Mouse (Mus musculus) neural tube, embryonic 10.5 days (tissue): Measurements from ENCODE around the gene Arhgef10l.
A peak's percentile ranks its signal among the peaks of the same experiment; 100 is the strongest.

ENCODE experiments used
- DNase-seq: peaks from one replicate; pipeline ENCODE4 v3.0.0-alpha.2; 2017; ENCODE audit warnings: low spot score; ENCODE audit errors: extremely low spot score

The Arhgef10l gene

DNA sequence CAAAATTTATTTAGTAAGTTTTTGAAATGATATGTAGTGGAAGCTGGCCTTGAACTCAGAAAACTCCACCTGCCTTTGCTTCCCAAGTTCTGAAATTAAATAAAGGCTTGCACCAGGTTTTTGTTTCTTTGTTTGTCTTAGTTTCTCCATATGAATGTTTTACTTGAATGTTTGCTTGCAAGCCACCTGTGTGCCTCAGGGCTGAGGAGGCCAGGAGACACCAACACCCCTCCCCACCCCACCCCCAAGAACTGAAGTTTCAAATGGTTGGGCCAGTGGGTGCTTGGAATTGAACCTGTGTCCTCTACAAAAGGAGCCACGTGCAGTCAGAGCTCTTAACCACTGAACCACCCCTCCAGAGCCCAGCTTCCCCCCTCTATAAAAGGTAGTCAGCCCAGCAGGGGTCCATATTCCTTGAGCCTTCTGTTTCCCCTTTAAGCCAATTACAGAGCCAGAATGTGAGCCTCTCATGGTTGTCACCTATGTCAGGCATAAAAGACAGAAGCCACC is 28.8 kb upstream of the Arhgef10l start:
- DNase-seq, result no peak

- DNase-seq, result no peak
Observed at GRCm38 (mm10) chr4:140693513-140693912, 27.7 kb upstream of the Arhgef10l start.

DNA sequence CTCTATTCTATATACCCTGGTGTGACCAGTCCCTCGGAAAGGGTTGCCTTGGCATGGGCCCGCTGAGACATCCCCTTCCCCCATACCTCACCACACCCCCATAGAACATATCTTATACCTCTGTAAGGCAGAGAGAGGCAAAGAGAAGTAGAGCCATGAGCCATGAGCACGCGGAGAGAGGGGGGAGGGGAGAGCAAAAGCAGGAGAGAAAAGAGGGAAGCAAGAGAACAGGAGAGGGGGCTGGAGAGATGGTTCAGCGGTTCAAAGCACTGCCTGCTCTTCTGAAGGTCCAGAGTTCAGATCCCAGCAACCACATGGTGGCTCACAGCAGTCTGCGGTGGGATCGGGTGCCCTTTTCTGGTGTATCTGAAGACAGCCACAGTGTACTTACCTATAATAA is 25.7 kb upstream of the Arhgef10l start:
- no peak for DNase-seq

GRCm38 (mm10) chr4:140689873-140690655 is 24.3 kb upstream of the Arhgef10l start:
- no peak for DNase-seq

DNA sequence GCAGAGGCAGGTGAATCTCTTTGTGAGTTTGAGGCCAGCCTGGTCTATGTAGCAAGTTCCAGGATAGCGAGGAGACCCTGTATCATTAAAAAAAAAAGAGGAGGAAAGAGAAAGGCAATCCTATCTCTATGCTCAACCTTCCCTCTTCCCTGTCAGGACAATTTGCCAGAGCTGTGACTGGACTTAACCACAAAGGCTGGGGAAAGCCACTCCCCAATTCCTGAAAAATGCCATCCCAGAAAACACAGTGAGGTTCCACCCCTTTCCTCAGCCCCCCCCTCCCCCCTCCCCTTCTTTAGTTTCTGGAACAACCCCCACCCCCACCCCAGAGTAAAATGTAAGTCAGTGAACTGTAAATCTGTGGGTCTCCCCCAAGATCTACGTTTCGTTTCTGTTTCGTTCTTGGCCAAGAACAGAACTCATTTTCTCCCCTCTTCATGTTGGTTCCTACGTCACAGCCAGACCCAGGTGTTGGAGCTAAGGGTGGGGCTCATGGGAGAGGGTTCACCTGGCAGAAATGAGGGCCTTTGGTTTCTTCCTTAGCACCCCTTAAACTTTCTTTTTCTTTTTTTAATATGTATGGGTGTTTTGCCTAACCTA is 23.1 kb upstream of the Arhgef10l start:
- DNase-seq, result no peak

DNA sequence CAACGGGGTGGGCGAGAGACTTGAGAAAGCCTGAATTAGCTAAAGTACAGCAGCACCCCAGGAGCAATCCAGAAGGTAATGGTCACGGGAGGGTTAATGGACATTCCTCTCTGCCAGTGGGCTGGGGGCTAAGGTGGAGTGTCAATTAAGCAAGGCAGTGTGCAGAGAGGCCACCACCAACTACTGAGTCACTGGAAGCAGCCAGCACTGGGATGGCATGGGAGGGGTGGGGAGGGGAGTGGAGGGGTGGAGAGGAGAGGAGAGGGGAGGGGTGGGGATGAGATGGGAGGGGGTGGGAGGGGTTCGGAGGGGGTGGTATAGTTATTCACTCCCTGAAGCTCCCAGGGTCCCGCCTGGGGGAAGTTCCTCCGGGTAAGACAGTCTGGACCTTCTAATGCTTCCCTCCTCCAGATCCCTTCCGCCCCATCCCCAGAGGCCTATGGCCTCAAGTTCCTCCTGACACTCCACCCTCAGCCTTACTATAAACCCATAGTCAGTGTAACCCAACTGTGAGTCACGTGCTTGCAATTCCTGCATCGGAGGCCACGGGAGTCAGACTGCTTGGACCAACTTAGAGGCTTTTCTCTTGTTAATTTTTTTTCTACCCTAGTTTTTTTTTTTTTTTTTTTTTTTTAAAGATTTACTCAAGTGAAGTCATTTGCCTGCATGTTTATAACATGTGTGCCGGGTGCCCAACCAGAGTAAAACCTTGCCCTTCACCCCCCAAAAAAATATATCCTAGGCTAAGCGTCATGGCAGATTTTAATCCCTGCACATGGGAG is 22.4 kb upstream of the Arhgef10l start:
- no peak for DNase-seq

DNA sequence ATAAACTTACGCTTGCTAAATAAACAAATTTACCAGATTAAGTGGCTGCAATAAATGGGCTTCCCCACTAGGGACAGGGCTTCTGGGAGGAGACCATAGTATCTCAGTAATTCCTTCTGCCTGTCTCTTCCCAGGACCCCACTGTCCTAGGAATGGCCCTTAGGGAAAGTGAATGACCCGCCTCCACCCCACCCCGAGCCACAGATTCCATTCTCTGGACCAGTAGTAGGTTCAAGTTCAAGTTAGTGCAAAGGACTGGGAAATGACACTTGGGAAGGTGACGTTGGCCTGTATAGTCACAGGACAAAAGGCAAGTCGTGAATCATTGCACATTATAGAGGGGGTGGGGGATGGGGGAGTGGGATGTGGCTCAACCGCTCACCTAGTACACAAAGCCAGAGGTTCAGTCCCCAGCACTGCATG is 19.1 kb upstream of the Arhgef10l start:
- no peak for DNase-seq

GRCm38 (mm10) chr4:140684141-140684871 is 18.5 kb upstream of the Arhgef10l start:
- DNase-seq, result peak; percentile 79

GRCm38 (mm10) chr4:140683608-140684007 is 17.8 kb upstream of the Arhgef10l start:
- DNase-seq, result no peak

- no peak for DNase-seq
Observed at GRCm38 (mm10) chr4:140680731-140681397, 15.1 kb upstream of the Arhgef10l start.

DNA sequence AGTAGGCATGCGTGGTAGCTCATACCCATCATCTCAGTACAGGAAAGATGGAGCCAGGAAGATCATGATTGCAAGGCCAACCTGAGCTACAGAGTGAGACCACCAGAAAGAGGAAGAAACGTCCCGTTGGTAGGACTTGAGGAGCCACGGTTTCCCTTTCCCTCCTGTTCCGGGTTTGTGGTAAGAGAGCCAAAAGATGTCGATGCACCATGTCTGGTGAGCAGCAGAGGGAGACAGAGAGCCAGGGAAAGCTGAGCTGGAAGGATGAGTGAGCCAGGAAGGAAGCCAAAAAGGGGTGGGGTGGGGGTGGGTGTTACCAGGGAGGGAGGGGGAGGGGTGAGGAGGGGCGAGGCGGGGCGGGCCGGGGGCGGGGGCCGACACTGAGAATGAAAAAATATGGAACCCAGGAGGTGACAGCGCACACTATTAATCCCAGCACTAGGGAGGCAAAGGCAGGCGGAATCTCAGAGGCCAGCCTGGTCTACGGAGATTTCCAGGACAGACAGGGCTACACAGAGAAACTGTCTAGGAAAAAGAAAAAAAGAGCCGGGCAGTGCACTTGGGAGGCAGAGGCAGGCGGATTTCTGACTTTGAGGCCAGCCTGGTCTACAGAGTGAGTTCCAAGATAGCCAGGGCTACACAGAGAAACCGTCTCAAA is 14.0 kb upstream of the Arhgef10l start:
- peak; percentile 77 for DNase-seq

DNA sequence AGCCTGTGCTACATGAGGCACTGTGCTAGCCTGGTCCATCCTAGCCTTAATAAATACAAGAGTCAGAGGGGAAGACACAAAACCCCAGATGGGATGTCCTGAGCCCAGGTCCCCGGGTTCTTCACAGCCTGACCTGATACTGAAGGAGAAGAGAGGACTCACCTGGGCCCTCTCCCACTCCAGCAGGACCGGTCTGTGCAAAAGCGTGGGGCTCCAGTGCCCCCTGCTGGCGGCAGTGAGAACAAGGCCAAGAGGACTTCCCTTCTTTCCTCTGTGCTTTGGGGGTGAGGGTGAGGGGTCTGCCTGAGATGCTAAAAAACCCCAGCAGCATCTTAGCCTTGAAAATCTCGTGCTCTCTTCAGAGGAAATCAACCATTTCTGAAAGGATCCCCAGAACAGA is 13.2 kb upstream of the Arhgef10l start:
- DNase-seq, result peak; percentile 63

DNA sequence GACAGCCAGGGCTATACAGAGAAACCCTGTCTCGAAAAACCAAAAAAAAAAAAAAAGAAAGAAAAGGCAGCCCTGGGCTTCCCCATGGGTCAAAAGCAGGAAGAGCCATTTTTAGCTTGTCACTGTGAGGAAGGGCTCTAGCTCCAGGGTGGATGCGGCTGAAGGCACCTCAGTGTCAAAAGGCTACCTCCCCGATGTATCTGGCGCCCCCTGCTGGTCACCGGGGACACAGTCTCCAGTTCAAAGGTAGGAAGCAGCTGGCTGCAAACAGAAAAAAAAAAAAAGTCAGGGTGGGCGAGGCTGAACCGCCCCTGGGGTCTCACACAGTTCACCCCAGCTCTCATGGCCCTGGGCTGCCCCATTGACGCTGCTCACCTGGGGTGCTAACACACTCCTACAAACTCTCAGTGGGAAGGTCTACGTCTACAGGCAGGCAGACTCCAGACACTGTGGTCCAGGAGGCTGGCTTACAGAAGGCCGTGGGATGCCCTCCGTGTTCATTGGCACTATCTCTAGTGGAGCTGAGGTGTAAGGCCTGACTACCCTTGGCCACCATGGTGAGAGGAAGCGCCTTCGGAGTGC is 8.6 kb upstream of the Arhgef10l start:
- peak; percentile 91 for DNase-seq

DNA sequence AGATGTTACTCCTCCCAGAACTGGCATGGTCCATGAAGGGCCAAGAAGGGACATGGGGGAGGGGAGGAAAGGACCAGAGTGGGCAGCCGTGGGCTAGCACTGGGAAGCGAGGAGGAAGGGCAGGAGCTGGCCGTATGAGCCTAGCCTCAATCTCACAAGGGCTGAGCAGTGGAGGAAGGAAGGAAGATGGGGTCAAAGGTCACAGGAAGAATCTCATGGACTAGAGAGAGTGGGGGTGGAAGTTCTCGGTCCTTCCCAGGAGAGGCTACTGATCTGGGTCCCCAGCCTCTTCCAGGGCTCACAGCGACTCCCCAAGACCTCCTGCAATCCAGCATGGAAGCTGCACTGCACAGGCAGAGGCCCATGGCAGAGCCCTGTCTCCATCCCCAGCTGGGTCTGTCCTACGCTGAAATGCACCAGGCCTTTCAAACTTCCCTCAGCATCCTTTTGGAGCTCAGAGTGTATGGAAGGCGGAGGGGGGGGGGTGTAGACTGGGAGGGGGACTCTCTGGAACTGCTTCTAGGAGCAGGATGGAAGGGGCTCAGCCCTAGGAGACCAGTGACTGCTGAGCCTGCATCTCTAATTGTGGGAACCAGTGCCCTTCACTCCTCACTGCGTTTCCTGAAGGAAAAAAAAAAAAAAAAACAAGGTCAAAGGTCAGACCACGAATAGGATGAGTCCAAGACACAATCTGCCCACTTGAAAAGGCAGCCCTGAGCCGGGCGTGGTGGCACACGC is 7.9 kb upstream of the Arhgef10l start:
- DNase-seq, result no peak

- DNase-seq, result no peak
Observed at GRCm38 (mm10) chr4:140667802-140668201, 2.0 kb upstream of the Arhgef10l start.

- no peak for DNase-seq
Observed at GRCm38 (mm10) chr4:140665053-140665452, 759 bp downstream of the Arhgef10l start.

DNA sequence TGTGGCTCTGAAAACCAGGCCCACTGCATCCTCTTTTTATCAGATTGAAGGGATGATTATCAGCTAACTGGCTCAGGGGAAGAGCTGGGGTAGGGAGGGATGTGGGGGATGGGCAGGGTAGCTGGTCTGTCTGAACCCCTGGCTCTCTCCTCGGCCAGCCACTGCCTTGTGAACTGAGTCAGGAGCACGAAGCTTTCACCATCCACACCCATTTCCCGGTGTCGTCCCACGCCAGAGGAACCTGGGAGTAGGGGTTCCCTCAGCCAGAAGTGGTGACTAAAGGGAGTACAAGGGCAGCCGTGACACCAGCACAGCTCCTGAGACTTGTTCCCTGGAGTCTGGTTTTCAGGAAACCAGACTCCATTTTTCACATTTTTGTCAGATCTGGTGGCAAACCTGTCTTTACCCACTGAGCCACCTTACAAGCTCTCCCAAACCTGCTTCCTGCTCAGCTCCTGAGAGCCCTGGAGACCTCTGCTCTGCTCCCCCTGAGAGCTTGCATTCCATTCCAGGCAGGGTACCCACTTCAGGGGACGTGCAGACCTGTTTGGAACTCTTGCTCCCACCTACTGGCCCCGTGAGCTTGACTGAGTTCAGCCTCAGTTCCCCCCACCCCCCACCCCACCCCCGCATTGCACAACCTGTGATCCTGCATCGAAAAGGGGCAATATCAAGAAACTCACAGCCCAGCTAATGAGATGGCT is 2.8 kb downstream of the Arhgef10l start:
- DNase-seq, result no peak

DNA sequence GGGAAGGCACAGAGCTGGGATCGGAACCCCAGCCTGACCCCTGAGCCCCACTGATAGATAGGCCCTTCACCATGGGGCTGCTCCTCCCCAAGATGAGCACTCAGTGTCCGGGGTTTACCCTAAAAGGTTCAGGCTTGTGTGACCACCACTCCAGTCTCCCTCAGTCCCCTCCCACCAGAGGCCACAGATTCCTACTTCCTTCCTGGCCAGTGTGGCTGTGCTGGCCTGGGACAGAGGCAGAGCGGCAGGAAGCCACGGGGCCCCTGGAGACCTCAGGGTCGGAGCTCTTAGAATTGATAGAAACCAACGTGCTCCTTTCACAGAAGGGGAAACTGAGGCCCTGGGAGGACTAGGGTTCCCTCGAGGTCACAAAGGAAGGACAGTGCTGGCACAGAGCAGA is 3.4 kb downstream of the Arhgef10l start:
- DNase-seq, result no peak
